Mouse (Mus musculus) embryo, embryonic 10.5 days (tissue): Measurements from ENCODE around the gene Zfp365.

Experiments used
- DNase-seq: peaks from one replicate; pipeline ENCODE4 v3.0.0-alpha.2; 2015; ENCODE audit warnings: low spot score

Gene Zfp365

GRCm38 (mm10) chr10:67841596-67841995 is 70.9 kb downstream of the Zfp365 start:
- no peak for DNase-seq

GRCm38 (mm10) chr10:67840735-67841134 is 71.7 kb downstream of the Zfp365 start:
- no peak for DNase-seq

- no peak for DNase-seq
Observed at GRCm38 (mm10) chr10:67839156-67839555, 73.3 kb downstream of the Zfp365 start.

- DNase-seq = no peak
Observed at GRCm38 (mm10) chr10:67836426-67836825, 76.0 kb downstream of the Zfp365 start.
